Mouse (Mus musculus): ENCODE data around the gene Gm10282. TPM values are rescaled to one million over a fixed set of nuclear protein-coding genes. Genes with fewer than 3 reads are reported as not detected.

The Gm10282 gene
- total RNA-seq, 2 experiments from 2014 or later: 30.9 to 31.2 TPM

DNA sequence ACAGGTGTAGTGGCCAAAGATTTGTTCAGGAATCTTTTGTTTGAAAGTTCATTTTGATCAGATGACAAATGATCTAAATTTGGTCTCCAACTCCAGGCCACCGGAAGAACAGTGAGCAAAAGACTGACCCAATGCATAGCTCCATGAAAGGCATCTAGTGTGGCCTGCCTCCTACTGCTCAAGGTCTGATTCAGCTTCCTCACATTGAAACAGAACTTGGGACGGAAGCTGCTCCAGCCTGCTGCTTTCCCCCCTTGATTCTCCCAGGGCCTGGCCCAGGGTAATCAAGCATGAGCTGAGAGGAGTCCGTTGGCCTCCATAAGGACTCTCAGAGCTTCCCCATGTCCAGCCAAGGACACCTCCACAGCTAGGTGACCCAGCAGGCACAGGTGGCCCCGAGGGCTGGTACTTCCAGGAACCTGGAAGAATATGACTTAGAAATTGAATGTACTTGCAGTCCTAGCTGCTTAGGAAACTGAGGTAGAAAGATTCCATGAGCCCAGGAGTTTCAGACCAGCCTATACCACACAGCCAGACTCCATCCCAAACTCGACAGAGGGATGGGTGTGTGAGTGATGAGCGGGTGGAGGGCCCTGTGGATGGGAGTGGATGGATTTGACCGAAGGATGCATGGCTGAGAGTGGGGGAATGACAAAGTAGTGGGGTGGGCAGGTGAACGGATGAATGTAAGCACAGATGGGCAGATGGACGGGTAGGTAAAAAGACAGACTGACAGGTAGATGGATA, 4.2 kb downstream of the Gm10282 start:
- no peak for DNase-seq (ENCODE audit: low spot score in 2 of 2)

DNA sequence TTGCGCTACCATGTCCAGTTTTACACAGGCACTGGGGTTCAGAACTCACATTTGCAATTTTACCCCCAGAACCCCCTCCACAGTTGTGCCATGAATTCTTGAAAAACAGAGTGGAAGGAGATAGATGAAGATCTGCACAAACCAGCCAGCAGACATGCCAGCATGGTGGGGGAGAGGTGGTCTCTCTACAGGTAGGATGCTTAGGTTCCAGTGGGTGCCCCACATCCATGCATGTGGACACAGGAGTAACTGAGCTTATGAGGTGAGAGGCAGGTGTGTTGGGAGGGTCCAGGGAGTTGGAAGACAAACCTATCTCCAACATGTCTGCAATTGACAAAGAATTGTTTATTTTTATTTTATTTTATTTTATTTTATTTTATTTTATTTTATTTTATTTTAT, 6.1 kb downstream of the Gm10282 start:
- no peak for DNase-seq (ENCODE audit: low spot score in 2 of 2)

DNA sequence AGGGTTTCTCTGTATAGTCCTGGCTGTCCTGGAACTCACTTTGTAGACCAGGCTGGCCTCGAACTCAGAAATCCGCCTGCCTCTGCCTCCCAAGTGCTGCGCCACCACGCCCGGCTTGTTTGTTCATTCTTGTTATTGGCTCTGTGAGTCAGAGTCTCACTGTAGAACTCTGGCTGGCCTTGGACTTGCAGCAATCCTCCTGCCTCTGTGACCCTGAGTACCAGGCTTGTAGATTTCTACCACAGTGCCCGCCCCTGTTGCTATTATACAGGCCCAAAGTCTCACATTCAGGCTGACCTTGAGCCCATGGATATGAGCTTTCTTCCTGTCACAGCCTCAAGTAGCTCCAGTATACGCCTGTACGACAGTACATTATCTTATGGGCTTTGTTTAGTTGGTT, 8.5 kb downstream of the Gm10282 start:
- DNase-seq (ENCODE audit: low spot score in 2 of 2): no peak

DNA sequence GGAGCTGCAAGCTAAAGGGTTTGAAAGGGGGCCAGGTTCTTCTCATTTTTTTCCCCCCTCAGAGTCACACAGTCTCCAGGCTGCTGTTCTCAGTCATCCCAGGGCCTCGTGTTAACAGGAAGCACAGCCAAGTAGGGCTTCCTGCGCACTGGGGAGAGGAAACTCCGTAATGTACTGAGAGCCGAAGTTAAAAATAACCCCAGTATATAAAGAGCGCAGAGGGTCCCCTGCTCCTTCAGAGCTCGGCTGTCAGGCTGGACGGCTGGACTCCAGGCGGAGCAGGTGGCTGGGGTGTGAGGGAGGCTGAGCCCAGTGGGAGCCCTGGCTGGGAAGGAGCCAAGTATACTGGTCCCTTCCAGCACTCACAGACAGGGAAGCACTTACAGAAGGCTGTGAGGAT, 9.4 kb downstream of the Gm10282 start:
- DNase-seq (ENCODE audit: low spot score in 2 of 2): peak in 1 of 2 experiments; percentile 22

DNA sequence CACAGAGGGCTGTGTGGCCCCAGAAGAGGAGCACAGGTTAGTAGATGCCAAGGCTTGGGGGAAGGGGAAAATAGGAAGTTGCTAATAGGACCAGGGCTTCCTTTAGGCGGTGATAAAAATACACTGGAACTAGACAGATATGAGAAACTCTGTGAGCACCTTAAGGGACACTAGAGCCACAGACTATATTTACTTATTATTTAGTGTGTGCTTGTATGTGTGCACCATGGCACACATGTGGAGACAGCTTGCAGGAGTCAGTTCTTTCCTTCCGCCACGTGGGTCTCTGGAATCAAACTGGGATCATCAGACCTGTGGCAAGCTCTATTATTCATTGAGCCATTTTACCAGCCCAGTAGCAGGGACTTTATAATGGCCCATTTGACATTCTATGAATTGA, 9.9 kb downstream of the Gm10282 start:
- no peak for DNase-seq (ENCODE audit: low spot score in 2 of 2)

DNA sequence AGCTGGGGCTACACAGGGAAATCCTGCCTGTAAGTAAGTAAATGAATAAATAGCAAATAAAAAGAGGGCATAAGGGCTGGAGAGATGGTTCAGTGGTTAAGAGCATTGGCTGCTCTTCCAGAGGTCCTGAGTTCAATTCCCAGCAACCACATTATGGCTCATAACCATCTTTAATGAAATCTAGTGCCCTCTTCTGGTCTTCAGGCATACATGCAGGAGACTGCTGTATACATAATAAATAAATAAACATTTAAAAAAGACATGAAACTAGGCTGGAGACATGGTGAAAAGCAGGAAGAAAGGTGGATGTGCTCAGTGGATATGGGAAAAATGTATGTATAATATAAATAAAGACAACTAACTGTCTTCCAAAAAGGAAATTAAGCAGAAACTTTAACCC, 11.8 kb downstream of the Gm10282 start:
- no peak for DNase-seq (ENCODE audit: low spot score in 2 of 2)

DNA sequence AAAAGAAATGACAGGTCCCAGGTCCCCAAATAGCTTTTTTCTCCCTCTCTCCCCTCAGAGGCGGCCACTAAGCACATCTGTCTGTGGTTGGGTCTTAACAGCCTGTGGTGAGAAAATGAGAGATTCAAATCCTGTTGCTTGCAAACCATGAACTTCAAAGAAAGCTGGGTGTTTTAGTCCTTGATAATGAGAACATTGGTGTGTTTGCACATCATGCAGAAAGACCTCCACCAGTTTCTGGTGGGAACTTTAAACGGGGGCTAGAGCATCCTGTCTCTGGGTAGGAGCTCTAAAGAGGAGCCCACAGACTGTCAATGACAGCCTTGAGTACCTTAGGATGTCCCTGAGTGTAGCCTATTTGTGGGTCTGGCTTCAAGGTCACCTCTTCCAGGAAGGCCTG, 14.0 kb downstream of the Gm10282 start:
- no peak for DNase-seq (ENCODE audit: low spot score in 2 of 2)

DNA sequence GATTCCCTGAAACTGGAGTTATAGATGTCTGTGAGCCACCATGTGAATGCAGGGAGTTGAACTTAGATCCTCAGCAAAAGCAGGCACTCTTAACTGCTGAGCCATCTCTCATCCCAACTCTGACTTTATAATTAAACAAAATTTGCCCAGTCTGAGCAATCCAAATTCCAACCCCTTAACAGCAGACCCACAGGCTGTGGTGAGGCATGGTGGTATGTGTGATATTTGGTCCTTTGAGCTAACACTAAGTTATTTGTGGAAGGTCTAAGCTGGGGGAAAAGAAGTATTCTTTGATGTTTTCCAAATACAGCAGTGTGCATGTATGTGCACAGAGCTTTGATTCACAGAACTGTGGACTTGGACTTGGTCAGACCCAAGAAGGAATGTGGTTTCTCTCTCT, 16.0 kb downstream of the Gm10282 start:
- no peak for DNase-seq (ENCODE audit: low spot score in 2 of 2)

DNA sequence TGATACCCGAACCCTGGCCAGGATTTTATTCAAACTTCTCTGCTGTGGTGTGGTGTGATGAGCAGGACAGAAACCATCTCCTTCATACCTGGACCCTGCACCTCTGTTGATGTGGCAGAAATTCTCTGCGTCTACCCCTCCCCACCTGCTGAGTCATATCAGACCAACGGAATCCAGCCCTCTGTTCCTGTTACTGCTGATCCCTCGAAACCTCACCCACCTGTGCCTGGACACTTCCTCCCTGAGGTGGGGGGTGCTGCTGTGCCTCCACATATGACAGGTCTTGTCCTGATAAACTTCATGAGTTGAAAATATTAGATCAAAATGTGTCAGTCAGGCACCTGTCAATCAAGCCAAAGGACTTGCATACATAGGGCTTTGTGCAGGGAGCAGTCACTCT, 19.8 kb downstream of the Gm10282 start:
- no peak for DNase-seq (ENCODE audit: low spot score in 2 of 2)

DNA sequence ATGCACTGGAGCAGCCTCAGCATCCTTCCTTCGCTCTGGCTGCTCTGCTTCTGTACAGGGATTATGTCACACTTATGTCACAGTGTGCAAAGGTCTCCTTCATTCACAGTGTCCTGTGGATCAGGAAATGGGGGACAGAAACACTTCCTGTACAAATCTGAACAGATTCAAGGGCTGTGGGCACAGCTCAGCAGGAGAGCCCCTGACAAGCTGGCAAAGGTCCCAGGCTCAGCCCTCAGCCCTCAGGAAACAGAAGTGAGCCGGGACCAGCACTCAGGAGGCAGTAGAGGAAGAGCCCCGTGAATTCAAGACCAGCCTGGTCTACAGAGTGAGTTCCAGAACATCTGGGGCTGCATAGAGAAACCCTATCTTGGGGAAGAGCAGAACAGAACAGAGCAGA, 23.4 kb downstream of the Gm10282 start:
- no peak for DNase-seq (ENCODE audit: low spot score in 2 of 2)

DNA sequence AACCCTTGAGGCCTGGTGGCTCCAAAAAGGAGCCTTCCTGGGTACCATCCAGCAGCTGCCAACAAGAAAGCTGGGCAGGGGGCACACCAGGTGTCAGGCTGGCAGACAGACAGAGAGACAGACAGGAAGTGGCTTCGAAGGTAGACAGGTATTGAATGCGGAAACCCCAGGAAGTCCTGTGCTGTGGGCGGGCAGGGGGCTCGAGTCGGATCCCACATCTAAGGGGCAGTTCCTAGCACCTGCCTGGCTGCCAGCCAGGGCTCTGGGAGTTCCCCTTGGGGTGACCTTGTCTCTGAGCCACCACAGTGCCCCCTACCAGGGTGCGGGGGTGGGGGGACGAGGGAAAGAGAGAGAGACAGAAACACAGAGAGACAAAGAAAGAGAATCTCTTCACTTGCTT, 25.9 kb downstream of the Gm10282 start:
- no peak for DNase-seq (ENCODE audit: low spot score in 2 of 2)

DNA sequence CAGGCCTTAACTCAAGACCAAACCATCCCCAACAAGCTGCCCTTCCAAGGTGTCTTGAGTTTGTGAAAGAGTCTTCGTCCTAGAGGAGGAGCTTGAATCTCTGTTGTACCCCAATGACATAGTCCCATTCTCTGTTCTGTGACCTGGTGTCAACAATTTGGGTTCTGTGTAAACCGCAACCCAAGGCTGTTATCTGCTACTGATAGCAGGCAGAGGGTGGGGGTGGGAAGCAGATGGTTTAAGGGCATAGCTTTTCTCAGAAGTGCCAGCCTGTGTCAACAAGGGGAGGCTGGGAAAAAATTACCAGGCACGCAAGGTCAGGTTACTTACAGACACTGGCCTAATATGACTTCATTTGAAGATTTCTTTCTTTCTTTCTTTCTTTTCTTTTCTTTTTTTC, 27.8 kb downstream of the Gm10282 start:
- no peak for DNase-seq (ENCODE audit: low spot score in 2 of 2)

DNA sequence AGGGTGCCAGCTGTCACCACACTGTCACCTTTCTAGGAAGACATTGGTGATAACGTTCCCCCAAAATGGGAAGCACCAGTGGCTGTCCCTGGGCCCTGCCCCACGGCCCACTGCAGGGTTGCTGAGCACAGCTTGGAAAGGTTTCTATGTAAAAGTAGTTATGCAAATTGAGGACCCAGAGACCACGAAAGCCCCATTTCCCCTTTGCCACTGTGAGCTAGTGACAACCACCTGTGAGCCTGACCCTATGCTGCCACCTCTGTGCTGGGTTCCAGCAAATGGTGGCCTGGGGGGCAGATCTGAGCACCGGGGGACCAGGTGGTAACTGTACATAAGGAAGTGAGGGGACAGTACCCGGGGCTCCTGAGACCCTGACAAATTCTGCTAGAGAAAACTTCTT, 31.3 kb downstream of the Gm10282 start:
- DNase-seq (ENCODE audit: low spot score in 2 of 2): no peak

DNA sequence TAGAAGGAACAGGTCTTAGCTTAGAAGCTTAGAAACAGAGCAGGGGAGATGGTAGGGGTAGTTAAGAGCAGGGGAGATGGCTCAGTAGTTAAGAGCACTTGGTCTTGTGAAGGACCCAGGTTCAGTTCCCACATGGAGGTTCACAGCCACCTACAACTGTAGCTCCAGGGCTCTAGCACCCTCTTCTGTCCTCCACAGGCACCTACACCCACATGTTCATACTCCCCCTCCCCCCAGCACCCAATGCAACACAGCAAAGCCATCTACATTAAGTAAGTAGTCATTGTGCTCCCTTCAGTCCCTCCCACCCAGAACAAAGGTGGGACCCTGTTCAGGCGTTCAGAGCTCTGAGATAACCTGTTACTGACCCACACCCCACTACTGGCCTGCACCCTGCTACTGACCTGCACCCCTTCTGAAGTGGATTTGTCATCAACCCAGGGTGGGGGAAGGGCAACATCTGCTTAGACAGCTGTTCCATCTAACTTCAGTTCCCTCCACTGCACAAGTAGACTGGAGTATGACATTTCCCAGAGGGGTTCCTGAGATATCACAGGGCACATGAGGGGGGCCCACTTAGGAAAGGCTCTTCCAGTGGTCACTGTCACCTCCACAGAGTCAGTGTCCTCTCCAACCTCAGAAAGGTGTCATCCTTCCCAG, 31.8 kb downstream of the Gm10282 start:
- no peak for DNase-seq (ENCODE audit: low spot score in 2 of 2)

DNA sequence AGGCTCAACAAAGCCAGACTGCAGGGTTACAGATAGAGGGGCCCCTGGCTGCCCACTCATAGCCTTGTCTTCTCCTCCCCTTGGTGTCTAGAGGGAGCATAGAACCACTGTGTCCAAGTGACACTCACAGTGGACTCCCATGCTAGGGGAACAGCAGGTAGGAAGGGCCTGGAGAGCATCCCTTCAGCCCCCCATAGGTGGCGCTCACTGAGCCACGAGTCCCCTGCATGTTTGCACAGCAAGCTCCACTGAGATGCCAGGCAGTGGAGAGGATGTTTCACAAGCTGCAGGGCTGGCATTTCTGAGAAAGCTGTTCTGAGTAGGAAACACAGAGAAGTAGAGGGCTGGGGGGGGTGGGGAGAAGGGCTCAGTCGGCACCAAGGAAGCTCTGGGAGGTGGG, 32.7 kb downstream of the Gm10282 start:
- DNase-seq (ENCODE audit: low spot score in 2 of 2): peak; percentile 41 to 49

DNA sequence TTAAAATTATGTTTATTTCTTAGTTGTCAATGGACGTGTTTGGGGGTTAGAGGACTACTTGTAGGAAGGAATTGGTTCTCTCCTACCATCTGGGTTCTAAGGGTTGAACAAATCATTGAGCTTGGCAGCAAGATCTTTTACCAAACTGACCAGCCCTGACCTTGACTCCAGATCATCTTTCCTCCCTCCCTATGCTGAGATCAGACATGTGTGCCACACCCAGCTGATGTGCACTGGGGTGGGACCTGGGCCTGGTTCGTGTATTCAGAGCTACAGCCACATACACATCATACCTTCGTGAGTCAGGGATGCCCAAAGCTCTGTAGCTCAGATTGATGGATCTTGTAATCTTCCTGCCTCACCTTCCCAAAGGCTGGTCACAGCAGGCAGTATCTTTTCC, 33.4 kb downstream of the Gm10282 start:
- no peak for DNase-seq (ENCODE audit: low spot score in 2 of 2)

DNA sequence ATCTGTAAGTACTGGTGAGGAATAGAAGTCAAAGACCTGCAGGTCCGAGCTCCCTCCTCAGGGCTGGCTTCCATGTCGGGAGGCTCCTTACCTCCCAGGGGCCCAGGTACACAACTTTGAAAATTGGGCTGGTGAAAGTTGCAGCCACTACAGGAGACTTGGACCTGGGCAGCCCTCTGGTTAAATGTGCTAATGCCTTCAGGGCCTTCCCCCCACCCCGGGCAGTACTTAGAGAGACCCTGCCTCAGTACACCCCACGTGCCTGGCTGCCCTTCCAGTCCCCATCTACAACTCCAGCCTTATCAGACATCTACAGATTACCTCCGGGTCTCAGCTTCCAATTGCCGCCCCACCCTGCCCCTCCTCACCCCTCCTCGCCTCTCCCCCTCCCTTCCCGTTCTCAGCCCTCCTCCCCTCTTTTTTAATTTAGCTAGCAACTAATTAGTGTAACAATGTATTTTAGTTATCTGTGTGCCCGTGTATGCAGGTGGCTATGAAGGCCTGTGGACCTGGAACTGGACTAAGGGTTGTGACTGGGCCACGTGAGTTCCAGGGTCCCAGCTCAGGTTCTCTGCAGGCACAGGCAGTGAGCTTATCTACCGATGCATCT, 33.9 kb downstream of the Gm10282 start:
- DNase-seq (ENCODE audit: low spot score in 2 of 2): no peak

DNA sequence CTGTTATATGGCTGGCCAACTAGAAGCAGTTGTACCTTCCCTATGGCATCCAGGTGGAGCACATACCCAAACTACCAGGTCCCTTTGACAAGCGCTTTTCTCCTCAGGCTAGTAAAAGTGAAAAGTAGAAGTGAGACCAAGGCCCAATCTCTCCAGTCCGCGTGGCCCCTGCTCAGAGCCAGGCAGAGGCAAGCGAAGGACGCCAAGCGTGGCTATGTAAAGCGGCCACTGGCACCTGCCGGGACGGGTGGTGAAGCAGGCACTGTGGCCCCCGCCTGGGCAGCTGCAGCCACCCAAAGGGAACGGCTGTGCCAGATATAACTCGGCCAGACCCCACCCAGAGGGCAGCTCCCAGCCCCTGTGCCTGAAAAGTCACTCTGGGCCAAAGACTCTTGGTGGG, 34.5 kb downstream of the Gm10282 start:
- DNase-seq (ENCODE audit: low spot score in 2 of 2): no peak

DNA sequence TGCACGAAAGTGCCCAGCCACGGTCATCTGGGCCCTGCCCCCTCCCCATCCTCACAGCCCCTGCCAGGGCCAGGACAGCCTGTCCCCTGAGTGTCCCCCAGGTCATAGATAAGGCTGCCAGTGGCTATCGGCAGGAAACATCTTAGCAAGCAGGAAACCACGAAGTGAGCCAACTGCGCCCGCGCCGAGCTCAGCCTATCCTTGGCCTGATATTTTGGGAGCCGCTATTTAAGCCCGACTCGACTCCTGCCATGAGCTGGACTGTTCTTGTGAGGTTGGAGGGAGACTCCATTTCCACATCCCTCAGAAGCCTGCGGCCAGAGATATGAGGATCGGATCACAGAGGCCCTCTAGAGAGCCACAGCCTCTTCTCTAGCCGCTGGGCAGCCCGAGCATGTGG, 36.7 kb downstream of the Gm10282 start:
- peak in 1 of 2 experiments; percentile 40 for DNase-seq (ENCODE audit: low spot score in 2 of 2)

DNA sequence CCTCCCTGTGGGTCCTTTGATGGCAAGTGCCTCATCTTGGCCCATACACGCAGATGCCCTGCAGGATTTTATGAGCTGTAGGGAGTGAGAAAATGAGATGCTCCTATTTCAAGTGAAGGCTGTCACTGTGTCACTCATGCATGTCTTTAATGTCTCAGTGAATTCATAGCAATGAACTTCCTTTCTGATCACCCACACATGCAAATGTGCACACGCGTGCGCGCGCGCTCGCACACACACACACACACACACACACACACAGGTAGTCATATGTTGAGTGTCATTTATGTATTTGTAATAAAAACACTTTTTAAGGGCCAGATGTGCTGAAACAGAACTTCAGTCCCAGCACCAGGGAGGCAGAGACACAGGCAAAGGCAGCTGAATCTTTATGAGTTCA, 38.0 kb downstream of the Gm10282 start:
- DNase-seq (ENCODE audit: low spot score in 2 of 2): no peak

DNA sequence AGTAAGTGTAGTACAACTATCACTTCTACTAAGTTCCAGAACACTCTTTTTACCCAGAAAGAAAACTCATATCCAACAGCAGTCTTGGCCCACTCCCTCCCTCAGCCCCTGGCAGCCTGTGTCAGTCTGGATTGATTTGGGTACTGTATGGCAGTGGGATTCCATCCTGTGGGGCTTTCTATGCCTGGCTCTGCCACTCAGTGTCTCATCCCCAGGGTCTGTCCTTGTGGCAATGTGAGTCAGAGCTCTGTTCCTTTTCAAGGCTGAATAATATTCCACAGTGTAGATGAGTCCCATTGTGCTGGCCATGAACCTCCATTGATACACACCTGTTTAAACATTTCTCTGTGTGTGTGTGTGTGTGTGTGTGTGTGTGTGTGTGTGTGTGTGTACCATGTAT, 38.4 kb downstream of the Gm10282 start:
- DNase-seq (ENCODE audit: low spot score in 2 of 2): no peak

DNA sequence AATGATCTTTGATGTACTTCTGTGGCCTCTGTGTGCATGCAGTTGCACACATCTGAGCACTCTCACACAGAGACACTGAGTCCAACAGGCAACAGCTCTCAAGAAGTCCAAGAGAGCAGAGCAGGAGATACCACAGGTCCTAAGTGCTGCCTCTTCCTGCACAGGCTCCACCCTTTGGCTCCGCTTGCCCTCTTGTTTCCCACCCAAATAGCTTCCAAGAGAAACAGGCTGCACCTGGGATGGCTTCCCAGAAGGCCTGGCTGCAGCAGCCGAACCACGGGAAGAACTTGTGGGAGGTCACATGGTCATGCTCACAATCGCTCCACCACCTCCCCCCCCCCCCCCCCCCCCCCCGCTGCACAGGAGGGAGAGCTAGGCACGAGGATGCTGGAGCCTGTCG, 39.7 kb downstream of the Gm10282 start:
- no peak for DNase-seq (ENCODE audit: low spot score in 2 of 2)

DNA sequence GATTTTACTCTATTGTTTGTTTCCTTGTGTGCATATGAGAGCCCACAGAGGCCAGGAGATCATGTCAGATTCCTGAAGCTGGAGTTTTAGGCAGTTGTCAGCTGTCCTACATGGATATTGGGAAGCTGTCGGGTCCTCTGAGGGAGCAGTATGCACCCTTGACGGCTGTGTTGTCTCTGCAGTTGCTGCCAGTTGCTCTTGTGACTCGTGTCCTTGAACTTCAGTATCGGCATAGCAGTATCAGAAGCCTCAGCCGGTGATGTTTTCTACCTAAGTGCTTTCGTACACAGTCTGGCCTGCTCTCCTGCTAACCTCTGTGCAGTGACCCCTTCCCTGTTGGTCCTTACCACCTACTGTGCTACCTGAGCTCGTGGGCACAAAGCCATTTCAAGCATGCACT, 41.6 kb downstream of the Gm10282 start:
- DNase-seq (ENCODE audit: low spot score in 2 of 2): no peak

Data from adrenal gland, postnatal 4 days (tissue).